Mouse (Mus musculus) ovary, postnatal 14 days (tissue): ENCODE results near the gene Ccdc181.

Experiments
- DNase-seq: peaks from one replicate; pipeline ENCODE4 v3.0.0; 2022; ENCODE audit warnings: low spot score

Gene Ccdc181

GRCm38 (mm10) chr1:164287406-164287805 is 12.0 kb downstream of the Ccdc181 start:
- DNase-seq = no peak

- no peak for DNase-seq
Observed at GRCm38 (mm10) chr1:164292040-164292439, 16.7 kb downstream of the Ccdc181 start.

- no peak for DNase-seq
Observed at GRCm38 (mm10) chr1:164294071-164294470, 18.7 kb downstream of the Ccdc181 start.

GRCm38 (mm10) chr1:164296473-164296872 is 21.1 kb downstream of the Ccdc181 start:
- DNase-seq = no peak

GRCm38 (mm10) chr1:164301949-164302348 is 26.6 kb downstream of the Ccdc181 start:
- DNase-seq = no peak

GRCm38 (mm10) chr1:164303821-164304220 is 28.4 kb downstream of the Ccdc181 start, which contains the start of gene Nme7:
TSS of gene Nme7 (plus strand) at chr1:164304121.
- DNase-seq = no peak

- peak; percentile 91 for DNase-seq
Observed at GRCm38 (mm10) chr1:164307124-164307751, 31.9 kb downstream of the Ccdc181 start, which contains the start of gene Blzf1. TSS of gene Blzf1 (minus strand) at chr1:164307489.

- no peak for DNase-seq
Observed at GRCm38 (mm10) chr1:164307922-164308321, 32.5 kb downstream of the Ccdc181 start.

GRCm38 (mm10) chr1:164314085-164314484 is 38.7 kb downstream of the Ccdc181 start:
- DNase-seq = no peak

- DNase-seq = no peak
Observed at GRCm38 (mm10) chr1:164315266-164315665, 39.9 kb downstream of the Ccdc181 start.

GRCm38 (mm10) chr1:164316697-164317096 is 41.3 kb downstream of the Ccdc181 start:
- peak; percentile 68 for DNase-seq

- DNase-seq = no peak
Observed at GRCm38 (mm10) chr1:164317261-164317660, 41.9 kb downstream of the Ccdc181 start.

- no peak for DNase-seq
Observed at GRCm38 (mm10) chr1:164318474-164318873, 43.1 kb downstream of the Ccdc181 start.

- DNase-seq = no peak
Observed at GRCm38 (mm10) chr1:164319542-164320140, 44.3 kb downstream of the Ccdc181 start.

- DNase-seq = no peak
Observed at GRCm38 (mm10) chr1:164320731-164321130, 45.3 kb downstream of the Ccdc181 start.

- DNase-seq = no peak
Observed at GRCm38 (mm10) chr1:164321408-164321807, 46.0 kb downstream of the Ccdc181 start.

- DNase-seq = no peak
Observed at GRCm38 (mm10) chr1:164322987-164323650, 47.7 kb downstream of the Ccdc181 start.

- DNase-seq = no peak
Observed at GRCm38 (mm10) chr1:164324221-164324620, 48.8 kb downstream of the Ccdc181 start.

- DNase-seq = no peak
Observed at GRCm38 (mm10) chr1:164324878-164325277, 49.5 kb downstream of the Ccdc181 start.

GRCm38 (mm10) chr1:164326600-164327155 is 51.3 kb downstream of the Ccdc181 start:
- DNase-seq = no peak

GRCm38 (mm10) chr1:164327764-164328163 is 52.4 kb downstream of the Ccdc181 start:
- DNase-seq = no peak

- no peak for DNase-seq
Observed at GRCm38 (mm10) chr1:164332559-164332958, 57.2 kb downstream of the Ccdc181 start.

GRCm38 (mm10) chr1:164335435-164335834 is 60.0 kb downstream of the Ccdc181 start:
- no peak for DNase-seq
